Mouse (Mus musculus): ENCODE results near the gene Lrrc52.

The Lrrc52 gene

DNA sequence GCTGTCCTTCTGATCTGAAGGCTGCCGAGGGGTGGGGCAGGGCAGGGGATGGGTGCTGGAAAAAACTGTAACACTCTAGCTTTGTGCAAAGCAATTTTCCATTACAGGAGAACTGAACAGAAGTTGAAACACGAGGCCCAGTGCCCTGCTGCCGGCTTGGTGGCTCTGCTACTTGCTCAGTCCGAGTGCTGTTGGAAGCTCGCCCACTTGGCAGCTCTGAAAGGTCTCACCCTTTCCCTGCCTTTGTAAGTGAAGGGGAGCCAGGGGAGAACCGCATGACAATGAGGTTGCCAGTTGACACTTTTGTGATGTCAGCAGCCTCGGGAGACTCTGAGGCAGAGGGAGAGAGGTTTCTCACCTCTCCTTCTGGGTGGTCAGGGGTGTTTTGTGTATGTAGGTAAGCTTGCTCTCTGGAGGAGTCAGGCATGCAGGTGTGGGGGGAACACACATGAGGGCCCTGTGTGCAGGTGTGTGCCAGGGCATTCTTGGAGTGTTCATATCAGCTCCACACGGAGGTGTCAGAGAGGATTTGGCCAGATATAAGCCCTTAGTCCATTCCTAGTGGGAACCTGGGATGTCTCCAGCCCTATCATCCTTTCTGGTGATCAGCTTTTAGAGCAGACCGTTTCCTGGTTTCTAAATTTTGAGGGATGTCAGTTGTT is at the start of gene Lrrc52:
Gene Lrrc52, minus strand, starts transcription at position 16 of the 662 bp plus-strand sequence.
- Histone ChIP-seq H3K4me3 (replicated peaks; ENCODE audit: low read length) (no peak within 1 kb of the TSS), H3K4me1 (replicated peaks; ENCODE audit: low read depth, low read length) (peaks cover 14% of the 10 kb centered on the region), H3K9me3 (ENCODE audit: low read length) (no peaks in the 10 kb centered on the region), H3K36me3 (ENCODE audit: insufficient read depth, low read length) (no peaks in the 10 kb centered on the region), H3K27me3 (ENCODE audit: insufficient read depth, low read length) (peaks cover 27% of the 10 kb centered on the region)
- TF ChIP-seq POU5F1 (IDR thresholded peaks at IDR 0.05; ENCODE audit: borderline replicate concordance, low read length), result no peak
- no peak for TF ChIP-seq NANOG (IDR thresholded peaks at IDR 0.05; ENCODE audit: borderline replicate concordance, low read length)
- no peak for TF ChIP-seq CTCF (conservative IDR thresholded peaks at IDR 0.05; ENCODE audit: low read length)

DNA sequence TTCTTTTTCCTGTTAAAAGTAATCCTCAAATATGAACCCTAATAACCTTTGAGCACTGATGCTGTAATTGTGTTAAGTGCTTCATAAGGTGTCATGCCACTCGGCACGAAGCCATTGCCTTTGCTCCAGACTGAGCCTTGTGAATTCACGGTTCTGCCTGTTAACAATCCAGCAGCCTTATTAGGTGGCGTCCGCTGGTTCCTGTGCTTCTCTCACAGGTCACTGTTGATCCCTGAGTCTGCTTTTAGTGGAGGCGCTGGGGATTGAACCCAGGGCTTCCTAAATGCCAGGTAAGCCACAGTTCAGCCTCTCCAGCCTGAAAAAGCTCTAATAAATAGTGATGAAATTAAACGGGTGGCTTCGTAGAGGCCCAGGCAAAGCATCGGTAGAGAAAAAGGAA is 45.0 kb upstream of the Lrrc52 start:
- no peak for TF ChIP-seq CTCF (conservative IDR thresholded peaks at IDR 0.05; ENCODE audit: low read length)
- TF ChIP-seq NANOG (IDR thresholded peaks at IDR 0.05; ENCODE audit: borderline replicate concordance, low read length), result no peak
- no peak for TF ChIP-seq POU5F1 (IDR thresholded peaks at IDR 0.05; ENCODE audit: borderline replicate concordance, low read length)
- Histone ChIP-seq H3K36me3 (ENCODE audit: insufficient read depth, low read length) (no peaks in the 10 kb centered on the region), H3K27me3 (ENCODE audit: insufficient read depth, low read length) (peaks cover 3% of the 10 kb centered on the region; the same call in 1 of the 2 replicates), H3K9me3 (ENCODE audit: low read length) (peaks cover 9% of the 10 kb centered on the region), H3K4me3 (replicated peaks; ENCODE audit: low read length) (no peak overlapping the region), H3K4me1 (replicated peaks; ENCODE audit: low read depth, low read length) (peaks cover 25% of the 10 kb centered on the region)

DNA sequence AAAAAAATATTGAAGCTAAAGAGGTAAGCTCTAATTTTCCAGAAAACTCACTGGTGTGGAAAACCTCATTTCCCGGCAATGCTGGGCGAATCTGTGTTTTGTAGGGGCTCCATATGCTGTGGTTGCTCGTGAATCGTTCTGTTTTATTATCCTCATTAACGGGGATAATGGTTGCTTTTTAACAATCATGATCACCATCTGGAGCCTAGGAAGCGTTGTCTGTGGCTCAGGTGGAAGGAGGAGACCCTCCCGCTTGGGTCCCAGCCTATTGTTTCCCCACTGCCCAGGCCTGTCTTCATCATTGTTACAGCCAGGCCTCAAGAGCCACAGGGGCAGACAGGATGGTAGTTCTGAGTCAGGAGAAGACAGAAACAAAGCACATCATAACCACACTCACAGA is 39.5 kb upstream of the Lrrc52 start:
- Histone ChIP-seq H3K27me3 (ENCODE audit: insufficient read depth, low read length) (no peaks in the 10 kb centered on the region; the same call in 1 of the 2 replicates), H3K9me3 (ENCODE audit: low read length) (no peaks in the 10 kb centered on the region), H3K4me1 (replicated peaks; ENCODE audit: low read depth, low read length) (peaks cover 43% of the 10 kb centered on the region), H3K4me3 (replicated peaks; ENCODE audit: low read length) (no peak overlapping the region), H3K36me3 (ENCODE audit: insufficient read depth, low read length) (no peaks in the 10 kb centered on the region)
- TF ChIP-seq POU5F1 (IDR thresholded peaks at IDR 0.05; ENCODE audit: borderline replicate concordance, low read length) (no peak), NANOG (IDR thresholded peaks at IDR 0.05; ENCODE audit: borderline replicate concordance, low read length) (no peak), CTCF (conservative IDR thresholded peaks at IDR 0.05; ENCODE audit: low read length) (no peak)

DNA sequence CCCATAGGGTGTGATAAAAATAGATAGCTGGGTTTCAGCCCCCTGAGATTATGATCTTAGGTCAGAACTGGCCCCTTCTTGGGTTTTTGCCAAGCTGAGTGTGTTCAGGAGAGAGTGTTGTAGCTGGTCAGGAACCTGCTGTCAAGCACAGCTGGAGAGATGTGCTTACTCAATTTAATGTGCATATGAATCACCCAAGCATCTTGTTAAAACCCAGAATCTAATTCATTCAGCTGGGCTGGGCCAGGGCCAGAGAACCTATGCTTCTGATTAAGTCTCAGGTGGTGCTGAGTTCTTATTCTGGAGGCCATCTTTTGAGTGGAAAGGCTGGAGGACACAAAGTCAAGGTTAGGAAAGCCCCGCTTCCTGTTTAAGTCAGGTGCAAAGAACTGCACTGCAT is 38.8 kb upstream of the Lrrc52 start:
- Histone ChIP-seq H3K9me3 (ENCODE audit: low read length) (no peaks in the 10 kb centered on the region), H3K27me3 (ENCODE audit: insufficient read depth, low read length) (0 out of 2 replicates have a peak, but pooled peaks cover 2% of the 10 kb centered on the region), H3K36me3 (ENCODE audit: insufficient read depth, low read length) (no peaks in the 10 kb centered on the region), H3K4me3 (replicated peaks; ENCODE audit: low read length) (no peak overlapping the region), H3K4me1 (replicated peaks; ENCODE audit: low read depth, low read length) (peaks cover 42% of the 10 kb centered on the region)
- TF ChIP-seq NANOG (IDR thresholded peaks at IDR 0.05; ENCODE audit: borderline replicate concordance, low read length) (no peak), CTCF (conservative IDR thresholded peaks at IDR 0.05; ENCODE audit: low read length) (no peak), POU5F1 (IDR thresholded peaks at IDR 0.05; ENCODE audit: borderline replicate concordance, low read length) (no peak)

DNA sequence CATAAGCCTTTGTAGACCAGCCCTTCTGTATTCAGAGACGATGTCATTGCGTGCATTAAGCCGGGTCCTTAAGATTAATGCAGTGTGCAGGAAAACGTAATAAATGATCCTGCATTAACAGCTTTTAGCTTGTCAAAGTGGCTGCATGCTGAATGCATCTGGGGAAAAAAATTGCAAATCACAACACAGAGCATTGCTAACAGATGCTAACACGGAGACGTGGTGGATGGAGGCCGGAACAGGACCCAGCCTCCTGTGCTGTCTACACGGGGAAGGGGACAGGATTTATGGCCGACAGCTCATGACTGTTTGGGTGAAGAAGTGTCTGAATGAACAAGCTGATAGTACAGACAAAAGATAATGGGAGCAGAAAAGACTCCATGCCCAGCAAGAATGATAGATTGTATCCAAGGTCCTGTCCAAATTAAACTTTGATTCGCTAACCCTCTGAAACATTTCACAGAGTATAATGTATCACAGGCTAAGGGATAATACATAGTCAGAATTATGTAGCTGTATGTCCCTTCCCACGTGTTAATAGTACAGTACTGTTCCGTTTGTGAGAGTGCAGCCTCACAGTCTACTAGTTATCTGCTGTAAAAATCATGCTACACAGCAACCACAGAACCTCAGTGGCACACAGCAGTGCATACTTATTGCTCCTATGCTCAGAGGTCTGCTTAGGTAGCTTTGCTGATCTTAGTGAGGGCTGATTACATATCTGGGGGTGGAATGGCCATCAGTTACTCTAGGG is 32.7 kb upstream of the Lrrc52 start:
- H3K9me3 ChIP-seq (ENCODE audit: low read length), result no peaks in the 10 kb centered on the region
- TF ChIP-seq CTCF (conservative IDR thresholded peaks at IDR 0.05; ENCODE audit: low read length) (no peak), POU5F1 (IDR thresholded peaks at IDR 0.05; ENCODE audit: borderline replicate concordance, low read length) (no peak), NANOG (IDR thresholded peaks at IDR 0.05; ENCODE audit: borderline replicate concordance, low read length) (no peak)

DNA sequence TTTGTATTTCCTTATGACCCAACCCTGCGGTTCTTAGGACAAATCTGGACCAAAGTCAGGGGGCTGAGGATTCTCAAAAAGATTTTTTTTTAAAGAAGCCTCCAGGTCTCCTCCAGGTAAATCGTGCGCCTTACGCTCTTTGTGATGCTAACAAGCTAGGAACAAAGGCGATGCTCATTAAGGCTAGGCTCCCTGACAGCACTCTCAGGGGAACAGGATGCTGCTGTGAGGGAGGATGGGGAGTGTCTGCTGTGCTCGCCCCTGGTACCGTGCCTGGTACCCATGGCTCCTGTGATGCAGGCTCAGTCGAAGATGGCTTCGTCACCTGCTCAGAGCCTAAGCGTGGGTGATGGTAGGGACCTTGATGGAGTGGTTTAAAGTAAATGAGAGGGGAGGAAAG is 31.4 kb upstream of the Lrrc52 start:
- Histone ChIP-seq H3K4me1 (replicated peaks; ENCODE audit: low read depth, low read length) (peaks cover 49% of the 10 kb centered on the region), H3K27me3 (ENCODE audit: insufficient read depth, low read length) (peaks cover 6% of the 10 kb centered on the region), H3K4me3 (replicated peaks; ENCODE audit: low read length) (peak overlapping the region; percentile 46), H3K9me3 (ENCODE audit: low read length) (no peaks in the 10 kb centered on the region), H3K36me3 (ENCODE audit: insufficient read depth, low read length) (no peaks in the 10 kb centered on the region)
- TF ChIP-seq NANOG (IDR thresholded peaks at IDR 0.05; ENCODE audit: borderline replicate concordance, low read length) (no peak; the same call in 1 of the 2 replicates), POU5F1 (IDR thresholded peaks at IDR 0.05; ENCODE audit: borderline replicate concordance, low read length) (peak; percentile 57; the same call in 1 of the 2 replicates), CTCF (conservative IDR thresholded peaks at IDR 0.05; ENCODE audit: low read length) (no peak)

More for the DNA sequence above, 32.7 kb upstream of the Lrrc52 start:
- no peak overlapping the region for H3K4me3 ChIP-seq (replicated peaks; ENCODE audit: low read length)
- no peaks in the 10 kb centered on the region for H3K36me3 ChIP-seq (ENCODE audit: insufficient read depth, low read length)
- H3K4me1 ChIP-seq (replicated peaks; ENCODE audit: low read depth, low read length), result peaks cover 49% of the 10 kb centered on the region
- peaks cover 6% of the 10 kb centered on the region for H3K27me3 ChIP-seq (ENCODE audit: insufficient read depth, low read length)

DNA sequence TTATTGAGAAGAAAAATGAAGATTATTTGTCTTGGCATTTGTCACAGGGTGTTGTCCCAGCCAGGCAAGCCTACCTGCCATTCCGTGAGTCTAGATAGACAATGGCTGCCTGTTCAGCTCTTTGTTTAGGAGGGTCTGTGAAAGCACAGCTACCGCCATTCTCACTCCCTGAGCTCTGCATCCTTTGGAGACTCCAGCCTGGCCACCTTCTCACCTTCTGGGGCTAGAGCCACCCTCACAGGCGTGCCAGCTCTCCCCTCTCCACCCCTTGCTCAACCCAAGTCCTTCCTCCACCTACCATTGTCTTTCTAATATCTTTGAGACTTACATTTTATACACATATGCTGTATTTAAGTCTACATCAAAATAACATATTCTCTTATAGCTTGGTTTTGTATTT is 31.0 kb upstream of the Lrrc52 start:
- Histone ChIP-seq H3K9me3 (ENCODE audit: low read length) (no peaks in the 10 kb centered on the region), H3K4me3 (replicated peaks; ENCODE audit: low read length) (peak overlapping the region; percentile 46), H3K4me1 (replicated peaks; ENCODE audit: low read depth, low read length) (peaks cover 49% of the 10 kb centered on the region), H3K36me3 (ENCODE audit: insufficient read depth, low read length) (no peaks in the 10 kb centered on the region), H3K27me3 (ENCODE audit: insufficient read depth, low read length) (peaks cover 6% of the 10 kb centered on the region)
- TF ChIP-seq NANOG (IDR thresholded peaks at IDR 0.05; ENCODE audit: borderline replicate concordance, low read length), result no peak
- no peak for TF ChIP-seq POU5F1 (IDR thresholded peaks at IDR 0.05; ENCODE audit: borderline replicate concordance, low read length)
- no peak for TF ChIP-seq CTCF (conservative IDR thresholded peaks at IDR 0.05; ENCODE audit: low read length)

DNA sequence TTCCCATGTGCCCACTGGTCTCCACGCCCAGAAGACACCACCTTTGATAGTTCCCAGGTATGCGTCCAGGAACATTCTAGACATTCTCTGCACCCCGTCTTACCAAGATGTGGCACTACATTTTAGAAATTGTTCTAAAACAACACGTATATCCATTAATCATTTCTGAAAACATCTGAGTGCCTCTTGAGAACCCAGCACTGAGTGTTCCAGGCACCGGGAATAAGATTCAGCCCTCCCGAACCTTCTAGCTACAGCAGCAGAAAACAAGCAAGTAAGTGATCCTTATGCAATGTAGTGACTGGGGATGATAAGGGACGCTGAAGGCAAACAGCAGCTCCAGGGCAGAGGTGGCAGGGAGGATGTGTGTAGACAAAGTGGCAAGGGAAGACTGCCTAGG is 24.9 kb upstream of the Lrrc52 start:
- Histone ChIP-seq H3K9me3 (ENCODE audit: low read length) (peaks cover 5% of the 10 kb centered on the region; the same call in 1 of the 2 replicates), H3K27me3 (ENCODE audit: insufficient read depth, low read length) (no peaks in the 10 kb centered on the region), H3K4me3 (replicated peaks; ENCODE audit: low read length) (no peak overlapping the region), H3K36me3 (ENCODE audit: insufficient read depth, low read length) (no peaks in the 10 kb centered on the region), H3K4me1 (replicated peaks; ENCODE audit: low read depth, low read length) (peaks cover 10% of the 10 kb centered on the region)
- no peak for TF ChIP-seq POU5F1 (IDR thresholded peaks at IDR 0.05; ENCODE audit: borderline replicate concordance, low read length)
- TF ChIP-seq NANOG (IDR thresholded peaks at IDR 0.05; ENCODE audit: borderline replicate concordance, low read length), result no peak
- TF ChIP-seq CTCF (conservative IDR thresholded peaks at IDR 0.05; ENCODE audit: low read length), result no peak

Data from E14TG2a.4 (cell line).